Mouse (Mus musculus) midbrain, embryonic 11.5 days (tissue): ENCODE measurements around the gene Herc3. TPM values are rescaled to one million over a fixed set of nuclear protein-coding genes. Genes with fewer than 3 reads are reported as not detected.

Experiments
- ATAC-seq: fragments of 200-750 bp; cut with Nextera tagmentation; 2 replicates; pipeline ENCODE4 v1.8.0; 2017; ENCODE audit warnings: moderate TSS enrichment, moderate library complexity; ENCODE audit not compliant: low FRiP score
- DNase-seq: peaks from one replicate; pipeline ENCODE4 v3.0.0; 2015; ENCODE audit warnings: low spot score; ENCODE audit errors: missing footprints
- H3K27ac ChIP-seq: fragments of 300-500 bp; sonication (generic); 2 replicates; pipeline ENCODE4 v1.5.1; 2014; ENCODE audit warnings: low read depth, low read length
- H3K27me3 ChIP-seq: fragments of 300-500 bp; sonication (generic); 2 replicates; pipeline ENCODE4 v1.6.1; 2014; ENCODE audit warnings: mild to moderate bottlenecking, low read length, moderate library complexity, mixed read lengths; ENCODE audit not compliant: control insufficient read depth, insufficient read depth
- H3K36me3 ChIP-seq: fragments of 300-500 bp; sonication (generic); 2 replicates; pipeline ENCODE4 v1.6.1; 2014; ENCODE audit warnings: mild to moderate bottlenecking, low read length, moderate library complexity, mixed read lengths; ENCODE audit not compliant: control insufficient read depth, insufficient read depth
- H3K4me1 ChIP-seq: fragments of 300-500 bp; sonication (generic); 2 replicates; pipeline ENCODE4 v1.6.1; 2014; ENCODE audit warnings: low read length; ENCODE audit not compliant: control insufficient read depth, insufficient read depth
- H3K4me2 ChIP-seq: fragments of 300-500 bp; sonication (generic); 2 replicates; pipeline ENCODE4 v1.6.1; 2014; ENCODE audit warnings: mild to moderate bottlenecking, moderate library complexity
- H3K4me3 ChIP-seq: fragments of 300-500 bp; sonication (generic); 2 replicates; pipeline ENCODE4 v1.5.1; 2014; ENCODE audit warnings: low read depth, low read length
- H3K9ac ChIP-seq: fragments of 300-500 bp; sonication (generic); 2 replicates; pipeline ENCODE4 v1.6.1; 2014; ENCODE audit warnings: low read length
- H3K9me3 ChIP-seq: fragments of 300-500 bp; sonication (generic); 2 replicates; pipeline ENCODE4 v1.6.1; 2016; ENCODE audit warnings: low read length; ENCODE audit not compliant: control insufficient read depth
- WGBS: fragments of 180-500 bp; shearing (Covaris S2); extraction: QIAGEN DNeasy Blood & Tissue Kit; methylation state at CpG from one replicate; pipeline ENCODE4 v1.1.7; 2014; 5-methylcytosine and 5-hydroxymethylcytosine counted together
- polyA plus RNA-seq: library from polyadenylated mRNA; unstranded; fragments of >200 nt; fragmentation: Nextera tagmentation; extraction: Ambion mirVana; gene quantifications from 2 replicates; pipeline ENCODE4 v1.2.1, GENCODE M21; 2014

The Herc3 gene
- polyA plus RNA-seq, 1 experiment from 2014 or later, result 8.7 TPM

GRCm38 (mm10) chr6:58937726-58938125, 106.5 kb downstream of the Herc3 start:
- Histone ChIP-seq H3K27ac (no peak overlapping the region), H3K4me3 (no peak overlapping the region), H3K4me2 (no peak overlapping the region), H3K36me3 (no peaks in the 10 kb centered on the region), H3K27me3 (no peaks in the 10 kb centered on the region), H3K9me3 (no peaks in the 10 kb centered on the region), H3K9ac (no peak overlapping the region), H3K4me1 (peaks cover 8% of the 10 kb centered on the region; the same call in 1 of the 2 replicates)
- DNase-seq, result no peak
- ATAC-seq, result no peak

GRCm38 (mm10) chr6:58942276-58942675, 111.0 kb downstream of the Herc3 start:
- H3K27ac ChIP-seq, result no peak overlapping the region
- WGBS, result 93% methylated on average over 2 of the region's 2 CpGs
- DNase-seq, result no peak
- no peak overlapping the region for H3K4me2 ChIP-seq
- H3K9me3 ChIP-seq, result no peaks in the 10 kb centered on the region
- H3K4me1 ChIP-seq, result no peaks in the 10 kb centered on the region
- no peaks in the 10 kb centered on the region for H3K27me3 ChIP-seq
- no peaks in the 10 kb centered on the region for H3K36me3 ChIP-seq
- H3K4me3 ChIP-seq, result no peak overlapping the region
- no peak for ATAC-seq
- H3K9ac ChIP-seq, result no peak overlapping the region

DNA sequence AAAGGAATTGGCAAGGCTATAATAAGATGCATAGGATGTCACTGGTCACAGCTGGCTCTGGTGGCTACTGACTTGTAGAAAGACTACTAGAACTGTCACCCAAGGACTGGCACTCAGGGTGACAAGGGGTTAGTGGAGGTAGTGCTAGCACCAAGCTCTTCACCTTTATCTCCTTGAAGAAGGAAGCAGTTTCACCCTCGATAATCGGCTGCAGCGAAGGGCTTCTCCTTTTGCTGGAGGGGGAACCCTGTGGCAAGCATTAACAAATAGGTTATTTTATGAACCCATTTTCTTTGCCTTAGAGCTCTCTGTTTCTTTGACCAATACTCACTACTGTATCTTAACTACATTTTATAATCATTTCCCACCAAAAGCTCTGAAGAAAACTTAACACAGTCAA, 112.7 kb downstream of the Herc3 start:
- Histone ChIP-seq H3K9ac (no peak overlapping the region), H3K27me3 (no peaks in the 10 kb centered on the region), H3K4me3 (no peak overlapping the region), H3K4me1 (no peaks in the 10 kb centered on the region), H3K4me2 (no peak overlapping the region), H3K9me3 (no peaks in the 10 kb centered on the region), H3K27ac (no peak overlapping the region), H3K36me3 (no peaks in the 10 kb centered on the region)
- DNase-seq, result no peak
- ATAC-seq, result no peak
- 94% methylated on average over 3 of the region's 3 CpGs for WGBS

DNA sequence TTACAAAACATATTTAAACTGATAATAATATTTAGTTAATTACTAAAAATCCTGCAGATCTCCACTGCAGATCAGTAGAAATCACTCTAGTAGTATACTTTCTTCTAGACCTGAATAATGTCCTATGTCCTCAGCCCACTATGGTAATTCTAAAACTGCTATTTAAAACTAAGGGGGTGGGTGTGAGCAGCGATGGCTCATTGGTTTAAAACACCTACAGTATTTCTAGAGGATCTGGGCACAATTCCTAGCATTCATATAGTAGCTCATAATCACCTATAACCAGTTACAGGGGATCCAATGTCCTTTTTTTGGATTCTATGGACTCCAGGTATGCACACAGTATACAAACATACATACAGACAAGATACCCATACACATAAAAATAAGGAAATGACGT, 115.0 kb downstream of the Herc3 start:
- H3K4me1 ChIP-seq, result no peaks in the 10 kb centered on the region
- no peaks in the 10 kb centered on the region for H3K9me3 ChIP-seq
- H3K4me2 ChIP-seq, result no peak overlapping the region
- no peaks in the 10 kb centered on the region for H3K27me3 ChIP-seq
- no peaks in the 10 kb centered on the region for H3K36me3 ChIP-seq
- DNase-seq, result no peak
- H3K9ac ChIP-seq, result no peak overlapping the region
- H3K4me3 ChIP-seq, result no peak overlapping the region
- ATAC-seq, result no peak
- no peak overlapping the region for H3K27ac ChIP-seq
- WGBS, result 79% methylated on average over 2 of the region's 2 CpGs

DNA sequence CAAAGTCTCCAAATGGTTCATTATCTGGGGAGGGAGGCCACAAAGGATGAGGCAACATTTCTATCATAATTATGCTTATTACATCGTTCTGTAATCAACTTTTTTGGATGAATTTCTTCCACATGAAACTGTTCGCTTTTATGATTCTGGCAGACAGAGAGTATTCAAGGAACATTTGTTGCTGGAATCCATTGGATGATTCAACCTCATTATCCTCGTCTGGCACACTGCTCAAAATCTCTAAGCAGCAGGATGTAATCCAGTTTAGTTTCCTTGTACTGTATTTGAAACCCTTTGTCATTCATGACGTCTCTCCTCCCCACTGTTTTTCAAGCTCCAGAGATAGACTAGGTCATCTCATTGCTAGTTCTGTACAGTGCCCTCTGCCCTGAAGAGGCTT, 115.6 kb downstream of the Herc3 start:
- no peak for ATAC-seq

DNA sequence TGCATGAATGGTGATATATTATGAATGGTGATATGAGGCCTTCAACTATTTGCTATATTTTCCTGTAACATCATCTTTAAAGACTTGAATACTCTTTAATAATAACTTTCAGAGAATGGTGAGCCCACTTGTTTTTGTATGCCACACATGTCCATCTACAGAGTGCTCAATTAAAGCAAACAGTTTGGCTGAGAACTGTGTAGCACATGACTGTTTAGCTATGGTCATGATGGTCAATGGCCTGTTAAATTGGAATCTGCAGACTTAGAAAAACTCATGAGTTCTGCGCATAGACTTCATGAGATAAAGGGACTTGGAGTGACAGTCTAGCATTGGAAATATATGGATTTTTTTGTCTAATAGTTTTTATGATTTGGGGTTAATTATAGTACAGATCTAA, 119.1 kb downstream of the Herc3 start:
- no peaks in the 10 kb centered on the region for H3K36me3 ChIP-seq
- DNase-seq (no peak), ATAC-seq (no peak)
- no peak overlapping the region for H3K9ac ChIP-seq
- H3K4me1 ChIP-seq, result no peaks in the 10 kb centered on the region
- no peak overlapping the region for H3K27ac ChIP-seq
- no peaks in the 10 kb centered on the region for H3K9me3 ChIP-seq
- no peaks in the 10 kb centered on the region for H3K27me3 ChIP-seq
- no peak overlapping the region for H3K4me3 ChIP-seq
- 86% methylated on average over 1 of the region's 1 CpGs for WGBS
- no peak overlapping the region for H3K4me2 ChIP-seq

More for the DNA sequence above, 115.6 kb downstream of the Herc3 start:
- WGBS, result 77% methylated on average over 4 of the region's 4 CpGs
- Histone ChIP-seq H3K36me3 (no peaks in the 10 kb centered on the region), H3K9me3 (no peaks in the 10 kb centered on the region), H3K9ac (no peak overlapping the region), H3K27me3 (no peaks in the 10 kb centered on the region), H3K4me1 (no peaks in the 10 kb centered on the region), H3K4me3 (no peak overlapping the region), H3K4me2 (no peak overlapping the region), H3K27ac (no peak overlapping the region)
- DNase-seq, result no peak

GRCm38 (mm10) chr6:58951128-58951992, 120.1 kb downstream of the Herc3 start:
- WGBS, result 87% methylated on average over 2 of the region's 2 CpGs
- ATAC-seq (no peak), DNase-seq (no peak)
- Histone ChIP-seq H3K27ac (no peak overlapping the region), H3K9me3 (no peaks in the 10 kb centered on the region), H3K36me3 (no peaks in the 10 kb centered on the region), H3K4me1 (no peaks in the 10 kb centered on the region), H3K9ac (no peak overlapping the region), H3K27me3 (no peaks in the 10 kb centered on the region), H3K4me3 (no peak overlapping the region), H3K4me2 (no peak overlapping the region)

- H3K9ac ChIP-seq, result no peak overlapping the region
- no peaks in the 10 kb centered on the region for H3K9me3 ChIP-seq
- ATAC-seq (no peak), DNase-seq (no peak)
- no peak overlapping the region for H3K4me3 ChIP-seq
- peaks cover 2% of the 10 kb centered on the region; the same call in 1 of the 2 replicates for H3K4me1 ChIP-seq
- no peaks in the 10 kb centered on the region for H3K36me3 ChIP-seq
- no peaks in the 10 kb centered on the region for H3K27me3 ChIP-seq
- no peak overlapping the region for H3K27ac ChIP-seq
- WGBS, result 86% methylated on average over 2 of the region's 2 CpGs
- no peak overlapping the region for H3K4me2 ChIP-seq
Measured at GRCm38 (mm10) chr6:58960523-58960922, 129.3 kb downstream of the Herc3 start.

- ATAC-seq (no peak), DNase-seq (no peak)
- H3K9me3 ChIP-seq, result no peaks in the 10 kb centered on the region
- H3K9ac ChIP-seq, result no peak overlapping the region
- no peaks in the 10 kb centered on the region for H3K4me1 ChIP-seq
- H3K4me2 ChIP-seq, result no peak overlapping the region
- WGBS, result 77% methylated on average over 5 of the region's 5 CpGs
- H3K27me3 ChIP-seq, result no peaks in the 10 kb centered on the region
- no peak overlapping the region for H3K27ac ChIP-seq
- no peak overlapping the region for H3K4me3 ChIP-seq
- no peaks in the 10 kb centered on the region for H3K36me3 ChIP-seq
Measured at GRCm38 (mm10) chr6:58962691-58963090, 131.4 kb downstream of the Herc3 start.
